Mouse (Mus musculus) spleen, postnatal 14 days (tissue): ENCODE data around the gene Rab15.
"Not testable (repeated sequence)": the region's sequence is repeated elsewhere in the genome, so short reads cannot be mapped to it uniquely, and the experiment has no call there.

Source experiments
- DNase-seq, 2 experiments: peaks; one replicate each; pipeline ENCODE4 v3.0.0; 2021 to 2022; ENCODE audit warnings: low spot score in 2 of 2

Rab15 gene

GRCm38 (mm10) chr12:76818908-76819307 is 3.8 kb downstream of the Rab15 start:
- no peak for DNase-seq

- no peak for DNase-seq
Observed at GRCm38 (mm10) chr12:76818120-76818519, 4.6 kb downstream of the Rab15 start.

- no peak for DNase-seq
Observed at GRCm38 (mm10) chr12:76817176-76817575, 5.5 kb downstream of the Rab15 start.

GRCm38 (mm10) chr12:76816720-76817119 is 6.0 kb downstream of the Rab15 start:
- no peak for DNase-seq

GRCm38 (mm10) chr12:76814120-76814519 is 8.6 kb downstream of the Rab15 start:
- no peak for DNase-seq

GRCm38 (mm10) chr12:76813543-76813942 is 9.2 kb downstream of the Rab15 start:
- DNase-seq: no peak

GRCm38 (mm10) chr12:76811006-76811405 is 11.7 kb downstream of the Rab15 start:
- no peak for DNase-seq

- no peak for DNase-seq
Observed at GRCm38 (mm10) chr12:76810491-76810890, 12.2 kb downstream of the Rab15 start.

GRCm38 (mm10) chr12:76807796-76808195 is 14.9 kb downstream of the Rab15 start:
- DNase-seq: no peak

GRCm38 (mm10) chr12:76805056-76805811 is 17.5 kb downstream of the Rab15 start:
- no peak for DNase-seq

GRCm38 (mm10) chr12:76803700-76804252 is 18.9 kb downstream of the Rab15 start:
- DNase-seq: peak in 1 of 2 experiments; percentile 15

GRCm38 (mm10) chr12:76803028-76803427 is 19.7 kb downstream of the Rab15 start:
- DNase-seq: no peak

GRCm38 (mm10) chr12:76798008-76798720 is 24.5 kb downstream of the Rab15 start:
- no peak for DNase-seq

- no peak for DNase-seq
Observed at GRCm38 (mm10) chr12:76796938-76797539, 25.7 kb downstream of the Rab15 start.

- no peak for DNase-seq
Observed at GRCm38 (mm10) chr12:76795350-76795749, 27.4 kb downstream of the Rab15 start, which contains the start of gene Gpx2. Gpx2 (minus strand) TSS chr12:76795554.

GRCm38 (mm10) chr12:76792540-76792939 is 30.2 kb downstream of the Rab15 start:
- DNase-seq: not testable (repeated sequence)

- no peak for DNase-seq
Observed at GRCm38 (mm10) chr12:76790446-76791084, 32.1 kb downstream of the Rab15 start.

- DNase-seq: no peak
Observed at GRCm38 (mm10) chr12:76784056-76784619, 38.6 kb downstream of the Rab15 start.

- no peak for DNase-seq
Observed at GRCm38 (mm10) chr12:76780639-76781468, 41.9 kb downstream of the Rab15 start.

GRCm38 (mm10) chr12:76779951-76780350 is 42.8 kb downstream of the Rab15 start:
- DNase-seq: no peak
